Mouse (Mus musculus) lung, postnatal 10 days (tissue): ENCODE data around the gene Vps13d.

Experiments
- DNase-seq: peaks from one replicate; pipeline ENCODE4 v3.0.0; 2021

The Vps13d gene

GRCm38 (mm10) chr4:145194559-145195162 is at the start of gene Vps13d:
TSS of gene Vps13d (minus strand) at chr4:145195005.
- peak; percentile 94 for DNase-seq

- no peak for DNase-seq
Measured at GRCm38 (mm10) chr4:145242719-145243350, 48.0 kb upstream of the Vps13d start.

GRCm38 (mm10) chr4:145240723-145241231 is 46.0 kb upstream of the Vps13d start:
- peak; percentile 35 for DNase-seq

- DNase-seq = peak; percentile 88
Measured at GRCm38 (mm10) chr4:145239049-145239830, 44.4 kb upstream of the Vps13d start.

- DNase-seq = no peak
Measured at GRCm38 (mm10) chr4:145236027-145236426, 41.2 kb upstream of the Vps13d start.

GRCm38 (mm10) chr4:145233487-145234228 is 38.9 kb upstream of the Vps13d start:
- peak; percentile 55 for DNase-seq

- DNase-seq = no peak
Measured at GRCm38 (mm10) chr4:145231732-145232131, 36.9 kb upstream of the Vps13d start.

GRCm38 (mm10) chr4:145230647-145231046 is 35.8 kb upstream of the Vps13d start:
- no peak for DNase-seq

- DNase-seq = peak; percentile 50
Measured at GRCm38 (mm10) chr4:145229524-145230163, 34.8 kb upstream of the Vps13d start.

GRCm38 (mm10) chr4:145229051-145229450 is 34.2 kb upstream of the Vps13d start:
- no peak for DNase-seq

GRCm38 (mm10) chr4:145224613-145225012 is 29.8 kb upstream of the Vps13d start:
- no peak for DNase-seq

- no peak for DNase-seq
Measured at GRCm38 (mm10) chr4:145222064-145222463, 27.3 kb upstream of the Vps13d start.

GRCm38 (mm10) chr4:145221379-145221778 is 26.6 kb upstream of the Vps13d start:
- DNase-seq = no peak

GRCm38 (mm10) chr4:145220001-145220400 is 25.2 kb upstream of the Vps13d start:
- no peak for DNase-seq

- DNase-seq = peak; percentile 53
Measured at GRCm38 (mm10) chr4:145219240-145219985, 24.6 kb upstream of the Vps13d start.

- DNase-seq = peak; percentile 44
Measured at GRCm38 (mm10) chr4:145217837-145218236, 23.0 kb upstream of the Vps13d start.

- no peak for DNase-seq
Measured at GRCm38 (mm10) chr4:145217046-145217445, 22.2 kb upstream of the Vps13d start.

- no peak for DNase-seq
Measured at GRCm38 (mm10) chr4:145215396-145215795, 20.6 kb upstream of the Vps13d start.

- DNase-seq = no peak
Measured at GRCm38 (mm10) chr4:145214786-145215174, 20.0 kb upstream of the Vps13d start.

GRCm38 (mm10) chr4:145213999-145214785 is 19.4 kb upstream of the Vps13d start:
- peak; percentile 96 for DNase-seq

- DNase-seq = no peak
Measured at GRCm38 (mm10) chr4:145211076-145211475, 16.3 kb upstream of the Vps13d start.
